Mouse (Mus musculus) frontal cortex, postnatal 10 days (tissue): ENCODE data around the gene Pitpnc1.

Source experiments
- DNase-seq, 2 experiments: peaks; one replicate each; pipeline ENCODE4 v3.0.0; 2022; ENCODE audit warnings: low spot score in 2 of 2, mixed read lengths in 1 of 2

Pitpnc1 gene

DNA sequence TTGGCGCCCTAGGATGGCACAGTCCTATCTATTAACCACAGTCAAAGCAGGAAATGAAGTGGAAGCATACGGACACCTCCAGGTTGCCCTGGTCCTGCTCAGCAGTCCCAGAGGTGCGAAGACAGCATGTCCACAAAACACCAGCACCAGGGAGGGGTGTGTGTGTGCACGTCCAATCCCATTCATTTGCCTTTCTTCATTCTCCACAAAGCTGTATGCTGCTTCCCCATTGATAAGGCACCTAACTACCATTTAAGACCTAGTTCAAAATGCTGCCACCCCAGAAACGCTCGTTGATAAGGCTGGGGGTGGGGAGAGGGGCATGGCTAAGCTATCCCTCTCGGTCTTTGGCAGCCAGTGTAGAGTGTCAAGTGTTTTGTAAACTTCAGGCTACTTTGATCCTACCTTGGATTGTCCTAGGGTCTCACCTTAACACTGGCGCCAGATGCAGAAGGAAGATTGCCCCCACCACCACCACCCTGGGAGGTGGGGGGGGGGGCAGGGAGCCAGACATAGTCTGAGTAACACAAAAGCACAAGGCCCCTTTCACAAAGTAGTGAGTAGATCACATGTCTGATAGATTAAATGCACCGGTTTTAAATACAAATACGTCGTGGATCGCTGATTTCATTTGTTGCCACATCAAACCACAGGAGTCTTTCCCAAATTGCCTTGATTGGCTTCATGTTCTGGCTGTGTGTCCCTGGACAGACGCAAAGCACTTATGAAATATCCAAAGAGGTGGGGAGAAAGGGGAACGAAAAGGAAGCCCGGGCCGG lies 2.1 kb downstream of the Pitpnc1 start:
- DNase-seq, result no peak

DNA sequence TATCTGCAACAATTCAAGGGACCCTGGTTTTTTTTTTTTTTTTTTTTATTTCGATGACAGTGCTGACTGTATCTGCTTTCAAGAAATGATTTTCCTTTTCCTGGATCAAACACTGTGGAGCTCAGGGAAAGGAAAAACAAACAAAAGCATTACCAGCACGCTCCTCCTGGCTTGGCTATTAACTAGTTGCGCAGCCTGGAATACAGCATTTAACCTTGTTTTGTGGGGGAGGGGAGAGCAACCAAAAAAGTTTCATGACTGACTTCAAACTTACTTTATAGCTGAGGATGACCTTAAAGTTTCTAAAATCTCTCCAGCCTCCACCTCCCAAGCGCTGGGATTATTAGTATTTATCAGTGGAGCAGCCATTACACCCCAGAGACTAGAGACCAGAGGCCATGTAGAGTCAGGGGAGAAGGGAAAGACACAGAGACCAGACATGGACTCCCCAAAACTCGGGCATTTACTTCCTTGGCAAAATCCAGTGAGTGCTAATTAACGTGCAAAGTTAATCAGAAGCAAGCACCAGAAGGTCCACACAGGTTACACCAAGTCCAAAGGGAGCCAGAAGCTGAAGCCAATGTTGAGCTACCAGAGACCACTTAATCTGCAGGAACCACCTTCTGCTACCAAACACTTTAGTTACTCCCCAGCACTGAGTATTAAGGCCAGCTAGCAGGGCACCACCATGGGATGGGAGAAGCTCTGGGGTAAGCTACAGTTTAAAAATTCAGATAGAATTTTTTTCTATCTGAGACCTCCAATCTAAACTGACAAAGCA lies 3.7 kb downstream of the Pitpnc1 start:
- no peak for DNase-seq

GRCm38 (mm10) chr11:107465969-107466368 lies 4.5 kb downstream of the Pitpnc1 start:
- DNase-seq, result no peak

DNA sequence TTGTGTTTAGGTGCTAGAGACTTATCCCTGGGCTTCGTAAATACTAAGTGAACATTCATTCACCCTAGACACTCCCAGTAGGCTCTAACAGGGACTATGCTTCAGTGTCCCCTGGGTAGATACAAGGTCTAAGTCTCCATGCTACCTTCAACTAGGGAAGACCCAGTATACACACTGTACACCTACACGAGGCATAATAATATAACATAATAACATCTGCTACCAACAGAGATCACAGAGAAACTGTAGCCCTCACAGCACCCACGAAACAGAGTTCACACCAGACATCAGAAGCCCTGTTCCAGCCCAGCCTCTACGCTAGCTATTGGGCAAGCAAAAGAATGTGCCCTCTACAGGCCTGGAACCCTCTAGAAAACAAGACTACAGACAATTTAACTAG lies 5.5 kb downstream of the Pitpnc1 start:
- DNase-seq, result no peak

- no peak for DNase-seq
Measured at GRCm38 (mm10) chr11:107464141-107464540, 6.4 kb downstream of the Pitpnc1 start.

DNA sequence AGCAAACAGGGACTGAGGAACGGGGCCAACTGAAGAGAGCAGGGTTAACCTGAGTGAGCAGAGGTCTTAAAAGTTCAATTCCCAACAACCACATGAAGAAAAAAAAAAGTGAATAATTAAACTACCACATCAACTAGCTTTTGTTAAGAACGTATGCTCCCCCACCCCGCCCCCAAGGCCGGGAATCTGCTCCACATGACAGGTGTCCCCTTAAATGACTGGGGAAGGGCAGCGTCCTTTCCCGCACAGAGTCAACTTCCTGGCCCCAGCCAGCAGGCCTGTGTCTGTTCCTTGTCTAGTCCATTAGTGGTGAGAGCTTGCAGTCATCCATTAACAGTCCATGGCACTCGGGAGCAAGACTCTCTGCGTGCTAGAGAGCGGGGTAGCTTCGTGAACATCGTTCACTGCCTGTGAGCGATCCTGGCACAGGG lies 7.2 kb downstream of the Pitpnc1 start:
- no peak for DNase-seq

- no peak for DNase-seq
Measured at GRCm38 (mm10) chr11:107462478-107462877, 8.0 kb downstream of the Pitpnc1 start.

GRCm38 (mm10) chr11:107459828-107460227 lies 10.7 kb downstream of the Pitpnc1 start:
- no peak for DNase-seq

GRCm38 (mm10) chr11:107458986-107459385 lies 11.5 kb downstream of the Pitpnc1 start:
- no peak for DNase-seq

DNA sequence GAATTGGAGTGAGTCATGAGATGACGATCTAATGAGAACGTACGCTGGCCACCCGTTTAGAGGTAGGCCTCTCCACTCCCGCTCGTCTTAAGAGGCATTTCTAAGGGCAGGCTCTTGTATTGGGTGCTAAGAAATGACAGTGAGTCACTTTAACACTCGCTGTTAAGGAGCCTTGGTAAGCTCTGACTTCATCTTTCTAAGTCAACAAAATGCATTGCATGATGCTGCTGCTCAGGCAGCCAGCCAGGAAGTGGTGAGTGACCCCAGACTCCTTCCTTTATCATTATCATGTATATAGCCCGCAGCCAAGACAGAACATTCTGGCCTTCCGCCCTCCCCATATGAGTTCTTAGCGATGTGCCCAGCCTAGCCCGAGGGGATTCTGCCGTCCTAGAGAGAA lies 12.2 kb downstream of the Pitpnc1 start:
- no peak for DNase-seq

DNA sequence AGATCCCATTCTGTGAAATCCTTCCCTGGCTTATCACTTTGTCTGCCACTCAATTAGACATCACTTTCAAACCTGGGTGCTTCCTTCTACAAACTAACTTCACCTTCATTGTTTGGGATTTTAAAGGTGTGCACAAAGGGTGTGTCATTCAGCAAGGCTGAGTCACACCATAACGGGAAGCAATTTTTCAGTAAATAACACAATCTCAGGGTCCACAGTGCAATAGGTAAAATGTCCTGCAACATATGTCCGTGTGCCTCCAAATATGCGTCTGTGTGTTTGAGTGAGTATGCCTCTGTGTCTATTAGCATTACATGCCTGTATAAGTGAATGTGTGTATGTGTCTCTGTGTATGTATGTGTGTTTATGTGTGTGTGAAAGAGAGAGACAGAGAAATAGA lies 13.2 kb downstream of the Pitpnc1 start:
- no peak for DNase-seq

DNA sequence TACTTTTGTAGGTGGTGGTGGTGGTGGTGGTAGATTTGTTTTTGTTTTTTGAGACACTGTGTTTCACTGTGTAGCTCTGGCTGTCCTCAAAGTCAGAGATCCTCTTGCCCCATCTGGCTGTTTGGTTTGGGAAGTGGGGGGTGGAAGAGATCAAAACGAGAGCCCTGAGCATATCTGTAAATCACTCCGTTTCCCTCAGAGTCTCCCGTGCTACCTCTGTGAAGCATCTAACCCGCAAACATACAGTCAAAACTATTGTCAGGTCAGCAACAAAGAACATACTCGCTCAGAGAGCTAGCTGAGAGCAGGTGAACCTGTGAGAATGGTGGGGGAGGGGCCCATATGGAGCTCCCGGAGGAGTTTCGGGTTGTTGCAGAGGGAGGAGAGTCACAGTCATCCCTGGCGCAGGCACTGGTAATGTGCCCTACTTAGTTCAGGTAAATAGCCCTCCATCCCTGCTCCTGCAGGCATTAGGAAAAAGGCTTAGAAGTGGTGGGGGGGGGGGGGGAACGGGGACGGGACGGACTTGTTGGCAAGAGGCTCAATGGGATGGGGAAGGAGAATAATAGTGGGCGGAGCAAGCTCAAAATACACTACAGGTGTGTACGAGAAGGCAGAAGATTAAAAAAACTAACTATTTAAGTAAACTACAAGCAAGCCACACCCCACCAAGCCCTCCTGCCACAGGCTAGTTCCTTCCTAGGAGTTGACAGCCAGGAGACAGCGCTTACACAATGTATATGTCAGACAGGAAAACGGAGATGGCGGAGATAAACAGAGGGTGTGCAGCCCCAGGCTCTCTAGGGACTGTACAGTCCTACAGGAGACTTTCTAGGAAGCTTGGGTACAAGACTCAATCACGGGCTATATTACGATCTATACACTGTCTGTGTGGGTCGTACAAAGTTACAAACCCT lies 15.7 kb downstream of the Pitpnc1 start:
- DNase-seq, result no peak

- DNase-seq, result no peak
Measured at GRCm38 (mm10) chr11:107452053-107452452, 18.4 kb downstream of the Pitpnc1 start.

DNA sequence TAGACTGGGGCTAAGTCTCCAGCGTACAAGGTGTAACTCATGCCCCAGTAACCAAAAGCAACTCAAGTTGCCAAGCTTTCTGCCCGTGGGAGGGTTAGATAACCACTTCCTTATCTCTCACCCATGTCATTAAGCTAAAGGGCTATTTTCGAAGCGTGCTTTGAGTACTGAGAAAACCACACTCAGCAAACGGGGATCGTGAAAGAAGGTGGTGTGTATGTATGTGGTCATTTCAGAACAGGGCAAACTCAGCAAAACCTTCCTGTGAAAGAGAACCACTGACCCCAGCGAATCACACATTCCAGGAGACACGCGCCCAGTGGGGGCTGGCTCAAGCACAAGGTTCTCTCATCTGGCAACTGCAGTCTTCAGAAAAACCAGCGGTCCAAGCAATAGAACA lies 19.4 kb downstream of the Pitpnc1 start:
- no peak for DNase-seq

- no peak for DNase-seq
Measured at GRCm38 (mm10) chr11:107450097-107450496, 20.4 kb downstream of the Pitpnc1 start.

DNA sequence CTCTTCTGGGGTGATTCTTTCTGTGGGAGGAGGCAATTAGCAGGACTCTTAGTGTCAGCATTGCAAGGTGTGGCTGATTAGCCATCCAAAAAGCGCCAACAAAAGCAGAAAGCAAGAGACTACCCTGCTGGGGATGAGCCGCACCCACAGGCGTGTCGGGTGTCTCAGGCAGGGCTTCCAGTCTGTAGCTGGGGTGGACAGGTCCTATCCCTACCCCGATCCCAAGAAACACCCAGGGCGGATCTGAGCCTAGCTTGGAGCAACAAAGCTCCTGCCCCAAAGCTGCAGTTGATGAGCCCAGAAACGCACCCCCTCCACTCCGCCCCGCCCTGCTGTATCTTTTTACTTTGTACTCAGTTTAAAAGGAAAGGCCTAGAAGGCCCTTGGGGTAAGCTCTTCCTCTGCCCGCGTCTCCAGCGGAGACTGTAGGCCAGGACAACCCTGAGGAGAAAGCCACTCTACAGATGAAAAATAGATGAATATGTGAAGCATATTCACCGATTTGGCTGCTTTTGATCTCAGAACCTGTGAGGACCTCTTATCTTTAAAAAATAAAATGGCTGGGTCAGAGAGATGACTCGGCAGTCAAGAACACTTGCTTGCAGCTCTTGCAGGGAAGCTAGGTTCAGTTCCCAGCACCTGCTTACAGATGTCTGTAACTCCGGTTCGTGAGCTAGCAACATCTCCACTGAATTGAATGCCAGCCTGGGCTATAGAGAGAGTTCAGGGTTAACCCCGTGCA lies 21.2 kb downstream of the Pitpnc1 start:
- no peak for DNase-seq

GRCm38 (mm10) chr11:107447915-107448314 lies 22.6 kb downstream of the Pitpnc1 start:
- DNase-seq, result no peak

DNA sequence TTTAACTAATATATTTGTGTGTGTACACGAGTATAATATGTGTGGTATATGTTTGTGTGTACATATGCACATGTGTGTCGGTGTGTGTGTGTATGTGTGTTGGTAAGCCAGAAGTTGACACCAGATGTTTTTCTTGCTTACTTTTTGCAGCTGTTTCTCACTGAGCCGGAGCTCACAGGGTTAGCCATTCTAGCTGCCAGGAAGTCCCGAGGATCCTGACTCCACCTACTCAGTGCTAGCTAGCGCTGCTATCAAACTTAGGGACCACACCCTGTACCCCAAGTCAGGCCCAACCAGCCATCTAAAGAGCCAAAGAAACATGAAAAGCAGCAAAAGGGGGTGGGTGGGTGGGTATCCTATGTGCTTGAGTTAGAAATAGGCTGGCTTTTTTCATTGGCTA lies 23.1 kb downstream of the Pitpnc1 start:
- no peak for DNase-seq

DNA sequence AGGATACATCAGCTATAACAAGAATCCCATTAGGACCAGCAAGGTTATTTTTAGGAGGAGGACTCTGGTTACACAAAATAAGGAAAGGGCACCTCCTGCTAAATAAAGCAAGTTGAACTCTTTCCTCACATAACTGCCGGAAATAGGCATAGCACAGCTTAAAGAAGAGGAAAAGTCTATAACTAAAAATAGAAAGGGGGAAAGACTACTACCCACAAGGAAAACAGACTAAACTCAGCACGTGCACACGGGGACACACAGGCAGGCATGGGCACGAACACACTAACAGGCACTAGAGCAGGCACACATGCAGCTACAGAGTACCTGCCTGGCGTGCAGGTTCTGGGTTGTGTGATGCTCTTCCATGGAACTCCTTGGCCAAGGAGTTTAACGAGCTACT lies 23.8 kb downstream of the Pitpnc1 start:
- DNase-seq, result no peak

- DNase-seq, result no peak
Measured at GRCm38 (mm10) chr11:107445683-107446082, 24.8 kb downstream of the Pitpnc1 start.
